Mouse (Mus musculus): ENCODE data around the gene Cyct. TPM values are rescaled to one million over a fixed set of nuclear protein-coding genes. Genes with fewer than 3 reads are reported as not detected.

The Cyct gene
- polyA plus RNA-seq, 1 experiment from 2014 or later = not detected

DNA sequence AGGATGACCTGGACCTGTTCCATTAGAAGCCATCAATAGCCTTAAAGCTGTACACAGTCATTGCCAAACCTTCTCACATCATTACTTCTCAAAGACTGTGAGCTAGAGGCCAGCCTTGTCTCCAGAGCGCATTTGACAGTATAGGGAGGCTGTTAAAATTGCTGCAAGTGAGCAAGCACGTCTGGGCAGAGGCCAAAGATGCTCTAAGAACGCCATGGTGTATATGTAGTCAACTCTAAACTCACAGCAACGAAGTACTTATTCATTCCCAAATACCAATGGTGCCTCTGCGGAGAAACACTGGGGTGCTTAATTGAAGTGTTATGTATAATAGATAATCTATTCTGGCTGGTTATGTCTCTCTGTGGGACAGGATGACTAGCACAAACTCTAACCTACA is 35.8 kb downstream of the Cyct start:
- H3K9me3 ChIP-seq (ENCODE audit: low read length) = no peaks in the 10 kb centered on the region
- no peak overlapping the region for H3K9ac ChIP-seq (replicated peaks; ENCODE audit: low read depth)
- no peak overlapping the region for H3K4me2 ChIP-seq (replicated peaks; ENCODE audit: low read depth, low read length)
- TF ChIP-seq EP300 (IDR thresholded peaks at IDR 0.05) (no peak), CTCF (IDR thresholded peaks at IDR 0.05) (no peak)
- no peaks in the 10 kb centered on the region for H3K36me3 ChIP-seq (ENCODE audit: insufficient read depth, low read length)
- H3K27ac ChIP-seq (ENCODE audit: low read length) = no peak overlapping the region
- 78% methylated on average over 5 of the region's 5 CpGs for WGBS
- H3K4me3 ChIP-seq (ENCODE audit: low read depth, low read length) = no peak overlapping the region
- no peak for DNase-seq (ENCODE audit: low spot score)
- no peaks in the 10 kb centered on the region for H3K4me1 ChIP-seq (ENCODE audit: insufficient read depth, low read depth, low read length)
- no peaks in the 10 kb centered on the region for H3K27me3 ChIP-seq (replicated peaks; ENCODE audit: insufficient read depth, low read length)
- ATAC-seq = no peak

DNA sequence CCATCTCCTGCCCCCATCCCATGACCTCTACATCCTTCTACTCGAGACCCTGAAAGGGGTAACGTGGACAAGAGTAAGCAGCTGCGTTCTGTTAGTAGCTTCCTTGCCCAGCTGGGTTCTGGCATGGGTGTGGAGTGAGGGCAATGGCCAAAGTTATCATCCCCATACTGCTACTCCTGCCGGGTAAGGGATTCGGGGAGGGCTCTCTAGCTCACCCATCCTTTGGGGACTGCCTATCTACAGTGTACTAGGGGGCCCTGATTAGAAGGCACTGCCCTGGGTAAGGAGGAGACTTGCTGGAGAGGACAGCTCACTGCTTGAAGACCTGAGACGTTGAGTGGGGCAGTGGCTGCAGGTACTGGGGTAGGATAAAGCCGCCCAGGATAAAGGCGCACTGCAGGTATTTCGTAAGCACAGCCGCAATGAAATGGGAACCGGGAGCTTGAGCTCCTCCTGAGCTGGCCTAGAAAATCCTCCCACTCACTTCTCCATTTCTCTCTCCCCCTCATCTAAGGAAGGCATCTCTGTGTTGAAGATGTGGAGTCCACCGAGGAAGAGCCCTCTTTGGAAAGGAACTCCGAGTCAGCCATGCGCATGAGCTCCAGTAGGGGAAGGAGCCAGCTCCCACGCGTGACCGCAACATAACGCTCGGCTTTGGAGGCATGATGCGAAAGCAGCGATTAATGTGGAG is 36.9 kb downstream of the Cyct start:
- H3K4me3 ChIP-seq (ENCODE audit: low read depth, low read length) = no peak overlapping the region
- no peaks in the 10 kb centered on the region for H3K27me3 ChIP-seq (replicated peaks; ENCODE audit: insufficient read depth, low read length)
- H3K4me2 ChIP-seq (replicated peaks; ENCODE audit: low read depth, low read length) = no peak overlapping the region
- H3K9ac ChIP-seq (replicated peaks; ENCODE audit: low read depth) = no peak overlapping the region
- H3K4me1 ChIP-seq (ENCODE audit: insufficient read depth, low read depth, low read length) = no peaks in the 10 kb centered on the region
- DNase-seq (ENCODE audit: low spot score) (no peak), ATAC-seq (no peak)
- no peak overlapping the region for H3K27ac ChIP-seq (ENCODE audit: low read length)
- TF ChIP-seq EP300 (IDR thresholded peaks at IDR 0.05) = no peak
- TF ChIP-seq CTCF (IDR thresholded peaks at IDR 0.05) = no peak
- H3K9me3 ChIP-seq (ENCODE audit: low read length) = no peaks in the 10 kb centered on the region
- 79% methylated on average over 21 of the region's 21 CpGs for WGBS
- H3K36me3 ChIP-seq (ENCODE audit: insufficient read depth, low read length) = no peaks in the 10 kb centered on the region

- 88% methylated on average over 6 of the region's 6 CpGs for WGBS
- DNase-seq (ENCODE audit: low spot score) (no peak), ATAC-seq (no peak)
- H3K4me1 ChIP-seq (ENCODE audit: insufficient read depth, low read depth, low read length) = no peaks in the 10 kb centered on the region
- no peaks in the 10 kb centered on the region for H3K27me3 ChIP-seq (replicated peaks; ENCODE audit: insufficient read depth, low read length)
- no peaks in the 10 kb centered on the region for H3K36me3 ChIP-seq (ENCODE audit: insufficient read depth, low read length)
- H3K27ac ChIP-seq (ENCODE audit: low read length) = no peak overlapping the region
- H3K4me3 ChIP-seq (ENCODE audit: low read depth, low read length) = no peak overlapping the region
- TF ChIP-seq EP300 (IDR thresholded peaks at IDR 0.05) = no peak
- no peak for TF ChIP-seq CTCF (IDR thresholded peaks at IDR 0.05)
- H3K9me3 ChIP-seq (ENCODE audit: low read length) = no peaks in the 10 kb centered on the region
- no peak overlapping the region for H3K9ac ChIP-seq (replicated peaks; ENCODE audit: low read depth)
- H3K4me2 ChIP-seq (replicated peaks; ENCODE audit: low read depth, low read length) = no peak overlapping the region
Measured at GRCm38 (mm10) chr2:76320336-76320735, 39.9 kb downstream of the Cyct start.

DNA sequence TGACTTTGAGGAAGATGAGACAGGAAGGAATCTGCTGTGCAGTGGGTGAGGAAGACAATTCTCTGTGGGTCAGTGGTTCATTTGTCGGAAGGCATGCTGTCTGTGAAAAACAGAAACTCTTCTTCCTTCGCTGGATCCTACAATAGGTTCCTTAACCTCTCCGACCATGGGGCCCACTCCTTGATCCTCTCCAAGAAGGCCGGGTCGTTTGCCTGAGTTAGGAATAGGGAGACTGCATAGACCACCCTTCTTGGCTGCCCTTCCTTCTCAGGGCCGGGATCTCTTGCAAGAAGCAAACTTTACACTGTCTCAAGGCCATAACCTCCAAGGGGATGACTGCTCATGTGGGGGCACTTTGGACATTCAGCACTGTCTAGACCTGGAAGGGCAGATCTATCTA is 41.0 kb downstream of the Cyct start:
- Histone ChIP-seq H3K4me2 (replicated peaks; ENCODE audit: low read depth, low read length) (no peak overlapping the region), H3K27me3 (replicated peaks; ENCODE audit: insufficient read depth, low read length) (no peaks in the 10 kb centered on the region), H3K9me3 (ENCODE audit: low read length) (no peaks in the 10 kb centered on the region), H3K4me1 (ENCODE audit: insufficient read depth, low read depth, low read length) (no peaks in the 10 kb centered on the region), H3K36me3 (ENCODE audit: insufficient read depth, low read length) (no peaks in the 10 kb centered on the region), H3K9ac (replicated peaks; ENCODE audit: low read depth) (no peak overlapping the region), H3K4me3 (ENCODE audit: low read depth, low read length) (no peak overlapping the region), H3K27ac (ENCODE audit: low read length) (no peak overlapping the region)
- 83% methylated on average over 6 of the region's 6 CpGs for WGBS
- TF ChIP-seq CTCF (IDR thresholded peaks at IDR 0.05) = no peak
- DNase-seq (ENCODE audit: low spot score) = no peak
- no peak for ATAC-seq

Small RNAs within 50 kb of the gene (microRNA-seq; reads per million reads assigned to microRNA genes)
- gene Gm44337 = not detected

Other genes starting within 250 kb of the Cyct start
- 0.16 TPM in 1 of 2 replicates, not detected in the other for gene Pde11a, start 21.7 kb downstream of the Cyct start, polyA plus RNA-seq (2015; fragmentation: Nextera tagmentation; extraction: Ambion mirVana)
- 12.7 and 16.0 TPM in 2 replicates for gene Rbm45, start 9.5 kb upstream of the Cyct start, polyA plus RNA-seq (2015; fragmentation: Nextera tagmentation; extraction: Ambion mirVana)
- 46.7 and 60.1 TPM in 2 replicates for gene Osbpl6, start 46.1 kb upstream of the Cyct start, polyA plus RNA-seq (2015; fragmentation: Nextera tagmentation; extraction: Ambion mirVana)

Measured in lung, postnatal 0 days (tissue).